Mouse (Mus musculus): ENCODE results near the gene Gsg1l.
A peak's percentile ranks its signal among the peaks of the same experiment; 100 is the strongest.

Gsg1l gene

DNA sequence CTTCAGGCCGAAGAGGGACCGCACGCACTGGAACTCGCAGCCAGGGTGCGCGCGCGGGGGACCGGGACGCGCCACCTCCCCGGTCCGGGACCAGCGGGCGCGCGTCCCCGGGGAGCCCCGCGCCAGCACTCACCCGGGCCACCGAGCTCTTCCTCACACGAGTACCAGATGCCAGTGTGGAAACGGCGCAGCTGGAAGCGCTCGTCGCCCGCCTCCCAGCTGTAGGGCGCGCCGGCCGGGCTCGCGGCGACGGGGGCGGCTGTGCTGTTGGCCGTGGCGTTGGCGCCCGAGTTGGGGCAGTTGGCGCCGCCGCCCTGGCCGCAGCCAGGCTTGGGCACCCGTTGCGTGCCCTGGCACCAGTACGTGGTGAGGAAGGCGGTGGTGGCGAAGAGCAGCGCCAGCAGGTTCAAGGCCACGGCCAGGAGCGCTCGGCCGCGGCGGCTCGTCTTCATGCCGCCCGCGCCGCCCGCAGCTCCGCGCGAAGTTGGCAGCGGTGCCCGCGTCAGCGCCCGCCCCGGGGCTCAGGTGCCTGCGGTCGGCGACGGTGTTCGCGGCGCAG lies 405 bp downstream of the Gsg1l start:
- no peak for DNase-seq (ENCODE audit: low read depth, low spot score)

DNA sequence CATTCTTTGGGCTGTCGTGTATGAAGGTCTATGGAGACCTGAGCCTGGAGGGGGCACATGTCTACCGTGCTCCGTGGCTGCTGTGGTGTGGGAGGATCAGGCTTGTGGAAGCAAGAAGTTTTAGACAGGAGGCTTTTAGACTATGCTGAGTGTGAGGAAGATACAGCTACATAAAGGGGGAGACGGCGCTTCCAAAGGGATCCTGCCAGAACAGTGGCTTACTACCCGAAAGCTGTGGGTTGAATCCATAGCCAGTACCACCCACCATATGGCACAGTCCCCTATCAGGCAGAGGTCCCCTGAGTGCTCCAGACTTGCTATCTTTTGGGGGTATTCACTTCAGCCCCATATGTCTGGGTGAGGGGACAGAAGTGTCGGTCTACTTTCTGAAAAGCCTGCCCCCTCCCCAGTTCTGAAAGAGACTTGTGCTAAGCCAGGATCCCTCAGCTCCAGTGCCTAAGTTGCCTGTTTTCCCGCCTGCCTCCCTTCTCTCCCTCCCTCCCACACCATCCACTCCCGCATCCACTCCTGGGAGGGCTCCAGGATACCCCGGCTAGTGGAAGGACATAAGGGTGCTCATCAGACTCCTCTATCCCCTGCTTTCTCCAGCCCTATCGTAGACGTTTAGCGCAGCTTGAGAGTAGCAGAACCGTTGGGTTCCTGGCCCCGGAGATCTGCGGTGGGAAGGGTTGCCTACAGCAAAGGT lies 1.1 kb downstream of the Gsg1l start:
- no peak for DNase-seq (ENCODE audit: low read depth, low spot score)

GRCm38 (mm10) chr7:126076935-126077334 lies 5.3 kb downstream of the Gsg1l start:
- DNase-seq (ENCODE audit: low read depth, low spot score), result no peak

- DNase-seq (ENCODE audit: low read depth, low spot score), result no peak
Measured at GRCm38 (mm10) chr7:126075058-126075457, 7.2 kb downstream of the Gsg1l start.

- DNase-seq (ENCODE audit: low read depth, low spot score), result no peak
Measured at GRCm38 (mm10) chr7:126070321-126070720, 11.9 kb downstream of the Gsg1l start.

GRCm38 (mm10) chr7:126066777-126067176 lies 15.4 kb downstream of the Gsg1l start:
- peak; percentile 13 for DNase-seq (ENCODE audit: low read depth, low spot score)

DNA sequence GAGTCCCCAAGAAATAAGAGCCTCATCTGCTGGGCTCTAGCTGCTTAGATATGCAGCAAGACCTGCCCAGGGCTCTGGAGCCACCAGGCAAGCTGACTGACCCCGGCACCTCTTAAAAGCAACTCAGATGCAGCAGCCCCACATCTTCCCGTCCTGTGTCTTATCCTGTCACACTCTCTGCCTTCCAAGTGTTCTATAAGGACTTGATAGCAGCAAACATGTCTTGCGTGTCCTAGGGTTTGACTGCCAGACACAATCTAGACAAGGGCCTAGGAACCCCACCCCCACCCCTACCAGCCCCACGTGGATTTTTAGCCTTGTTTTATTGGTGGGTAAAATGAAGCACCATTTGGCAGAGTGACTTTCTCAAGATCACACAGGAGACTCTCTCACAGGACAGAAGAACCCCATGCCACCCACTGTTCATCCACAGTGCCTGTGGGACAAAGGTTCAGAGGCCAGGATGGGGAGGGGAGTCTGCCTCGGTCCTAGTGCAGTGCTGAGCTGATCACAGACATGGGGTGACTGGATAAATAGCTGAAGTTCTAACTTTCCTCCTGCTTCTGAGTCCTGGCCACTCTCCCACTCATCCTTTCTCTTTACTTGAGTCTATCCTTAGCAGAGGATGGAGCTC lies 16.9 kb downstream of the Gsg1l start:
- no peak for DNase-seq (ENCODE audit: low read depth, low spot score)

- no peak for DNase-seq (ENCODE audit: low read depth, low spot score)
Measured at GRCm38 (mm10) chr7:126062228-126062627, 20.0 kb downstream of the Gsg1l start.

DNA sequence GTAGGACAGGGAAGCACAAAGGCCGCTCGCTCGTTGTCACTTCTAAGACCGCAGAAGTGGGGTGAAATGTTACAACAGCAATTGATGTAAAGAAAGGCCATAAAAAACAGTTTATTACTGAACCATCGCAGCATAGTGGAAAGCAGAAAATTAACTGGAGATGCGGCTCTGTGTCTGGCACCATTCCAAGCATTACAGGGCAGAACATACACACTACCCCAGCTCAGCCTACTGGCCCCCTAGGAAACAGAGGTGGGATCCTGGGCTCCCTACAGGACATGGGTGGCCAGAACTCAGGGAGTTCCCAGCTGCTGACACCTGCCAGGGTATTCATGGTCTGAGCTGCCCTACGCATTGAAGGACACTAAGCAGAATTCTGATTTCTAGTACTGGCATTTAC lies 23.3 kb downstream of the Gsg1l start:
- DNase-seq (ENCODE audit: low read depth, low spot score), result no peak

DNA sequence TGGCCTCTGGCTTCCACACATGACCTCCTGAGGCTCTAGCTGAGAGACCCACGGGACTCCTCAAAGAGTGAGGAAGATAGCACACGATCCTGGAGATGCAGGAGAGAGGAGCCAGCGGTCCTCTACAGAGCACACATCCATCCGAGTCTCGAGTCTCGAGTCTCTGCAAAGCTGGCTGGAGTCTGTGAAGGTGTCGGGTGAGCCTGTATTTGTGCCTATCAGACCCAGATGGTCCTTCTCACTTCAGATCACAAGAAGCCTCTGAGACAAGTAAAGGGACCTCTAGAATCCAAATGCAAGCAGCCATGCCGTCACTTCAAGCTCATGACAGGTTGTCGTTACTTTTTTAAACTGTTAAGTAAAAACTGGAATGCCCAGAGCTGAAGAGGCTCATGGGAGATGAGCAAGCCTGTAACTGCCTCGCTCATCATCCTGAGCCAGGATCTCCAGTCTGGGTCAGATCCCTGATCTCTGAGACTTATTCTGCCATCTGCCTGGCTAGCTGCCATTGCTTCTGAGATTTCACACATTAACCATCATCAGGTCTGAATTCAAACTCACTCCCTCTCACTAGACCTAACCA lies 24.8 kb downstream of the Gsg1l start:
- no peak for DNase-seq (ENCODE audit: low read depth, low spot score)

DNA sequence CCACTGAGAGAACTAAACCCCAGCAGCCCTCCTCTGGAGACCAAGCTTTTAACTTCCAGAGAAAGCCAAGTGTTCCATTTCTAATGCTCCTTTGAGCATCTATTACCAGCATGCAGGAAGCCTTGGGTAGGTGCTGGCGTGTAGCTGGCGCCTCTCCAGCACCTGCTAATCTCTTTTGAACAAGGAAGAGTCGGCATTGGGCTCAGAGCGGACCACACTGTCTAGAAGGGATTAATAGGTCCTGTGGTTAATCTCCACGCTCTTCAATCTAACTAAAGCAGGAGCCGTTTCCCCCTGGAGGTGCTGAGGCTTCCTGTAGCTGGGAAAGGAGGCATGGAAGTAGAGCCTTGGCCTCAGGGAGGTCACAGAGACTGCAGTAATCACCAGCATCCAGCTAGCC lies 27.6 kb downstream of the Gsg1l start:
- no peak for DNase-seq (ENCODE audit: low read depth, low spot score)

DNA sequence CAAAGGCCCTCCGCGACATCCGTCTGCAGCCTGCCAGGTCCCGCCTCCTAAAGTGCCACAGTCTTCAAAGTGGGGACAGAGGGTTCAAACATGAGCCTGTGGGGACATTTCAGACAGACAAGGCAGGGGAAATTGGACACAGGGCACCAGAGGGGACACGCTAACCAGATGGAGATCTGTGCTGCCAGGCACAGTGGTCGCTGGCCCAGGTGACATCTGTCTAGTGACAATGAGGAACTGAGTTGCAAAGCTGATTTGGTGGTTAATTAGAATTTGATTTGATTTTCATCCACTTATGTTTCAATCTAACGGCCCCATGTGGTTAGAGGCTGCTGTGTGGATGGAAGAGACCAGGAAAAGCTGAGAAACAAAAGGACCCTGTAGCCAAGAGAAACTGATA lies 28.6 kb downstream of the Gsg1l start:
- DNase-seq (ENCODE audit: low read depth, low spot score), result no peak

GRCm38 (mm10) chr7:126051910-126052309 lies 30.3 kb downstream of the Gsg1l start:
- no peak for DNase-seq (ENCODE audit: low read depth, low spot score)

DNA sequence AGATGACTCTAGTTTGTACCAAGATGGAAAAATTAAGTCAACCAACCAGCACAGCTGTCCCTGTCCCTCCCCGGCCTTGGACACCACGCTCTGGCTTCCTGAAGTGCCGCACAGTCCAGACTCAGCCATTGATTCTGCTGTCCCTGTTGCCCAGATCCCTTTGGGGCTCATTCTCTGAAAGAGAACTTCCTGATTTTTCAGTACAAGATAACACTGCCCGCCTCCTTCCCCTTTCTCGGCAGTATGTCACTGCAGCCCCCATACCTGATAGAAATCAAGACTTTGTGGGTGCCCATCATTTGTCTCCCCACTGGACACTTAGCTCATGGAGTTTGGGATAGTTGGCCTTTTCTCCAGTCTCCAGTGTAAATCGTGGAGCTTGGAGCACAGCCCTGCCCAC lies 37.1 kb downstream of the Gsg1l start:
- no peak for DNase-seq (ENCODE audit: low read depth, low spot score)

GRCm38 (mm10) chr7:126042306-126042705 lies 39.9 kb downstream of the Gsg1l start:
- DNase-seq (ENCODE audit: low read depth, low spot score), result peak; percentile 17

GRCm38 (mm10) chr7:126040794-126041526 lies 41.3 kb downstream of the Gsg1l start:
- DNase-seq (ENCODE audit: low read depth, low spot score), result peak; percentile 23

- DNase-seq (ENCODE audit: low read depth, low spot score), result no peak
Measured at GRCm38 (mm10) chr7:126039847-126040246, 42.4 kb downstream of the Gsg1l start.

DNA sequence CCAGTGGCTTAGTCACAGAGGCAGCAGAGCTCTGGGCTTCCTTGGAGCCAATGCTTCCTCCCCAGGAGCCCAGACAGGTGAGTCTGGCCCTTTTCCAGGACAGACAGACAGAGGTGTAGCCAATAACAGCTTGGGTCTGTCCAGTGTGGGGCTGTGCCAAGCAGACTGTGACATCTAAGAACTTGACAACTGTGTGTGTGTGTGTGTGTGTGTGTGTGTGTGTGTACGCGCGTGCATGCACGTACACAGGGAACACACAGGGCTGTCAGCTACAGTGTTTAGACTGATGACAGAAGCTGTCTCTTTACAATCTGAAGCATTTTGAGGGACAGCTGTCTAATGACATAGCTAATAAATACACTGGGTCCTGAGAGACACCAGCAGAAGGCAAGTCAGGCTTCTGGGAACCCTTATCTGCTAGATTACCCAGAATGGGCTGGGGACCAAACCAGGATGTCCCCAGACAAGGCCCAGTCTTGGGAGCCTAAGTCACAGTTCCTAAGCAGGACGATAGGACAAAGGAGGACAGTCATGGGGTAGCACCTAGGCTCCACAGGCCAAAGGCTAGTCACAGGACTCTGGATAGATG lies 42.9 kb downstream of the Gsg1l start:
- DNase-seq (ENCODE audit: low read depth, low spot score), result no peak

DNA sequence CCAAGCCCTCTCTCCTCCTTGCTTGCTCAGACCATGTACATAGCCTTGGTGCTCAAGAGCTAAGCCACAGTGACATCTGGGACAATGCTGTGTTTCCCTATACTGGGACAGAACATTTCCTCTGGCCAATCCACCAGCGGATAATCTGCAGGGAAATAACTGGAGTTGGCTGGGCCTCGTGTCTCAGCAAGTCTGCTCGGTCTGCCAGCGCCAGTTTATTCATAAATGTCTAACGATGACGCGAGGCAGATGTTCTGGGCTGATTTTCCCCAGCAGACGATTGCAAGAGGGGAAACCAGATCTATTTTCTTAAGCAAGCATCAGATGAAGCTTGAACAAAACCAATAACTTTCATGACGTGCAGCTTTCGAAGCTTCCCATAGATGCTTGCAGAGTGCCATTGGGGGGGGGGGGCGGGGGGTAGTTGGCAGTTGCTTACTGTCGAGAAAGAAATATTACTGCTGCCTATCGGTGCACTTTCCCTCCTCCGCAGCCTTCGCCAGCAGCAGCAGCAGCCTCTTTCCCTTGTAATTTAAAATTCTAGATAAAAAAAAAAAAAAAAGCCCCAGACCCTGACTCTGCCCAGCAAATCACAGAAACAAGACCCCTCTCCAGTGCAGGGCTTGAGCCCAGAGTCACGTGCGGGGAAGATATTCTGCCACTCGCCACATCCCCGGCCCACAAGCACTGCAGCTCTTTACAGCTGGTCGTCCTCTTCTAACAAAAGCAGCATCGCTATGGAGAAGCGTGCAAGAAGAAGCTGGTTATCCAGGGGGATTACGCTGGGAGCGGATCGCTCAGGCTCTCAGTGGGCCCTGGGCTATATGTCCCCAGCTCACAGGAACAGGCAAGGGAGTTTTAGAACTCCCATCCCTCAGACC lies 43.6 kb downstream of the Gsg1l start:
- no peak for DNase-seq (ENCODE audit: low read depth, low spot score)

GRCm38 (mm10) chr7:126035332-126035731 lies 46.9 kb downstream of the Gsg1l start:
- DNase-seq (ENCODE audit: low read depth, low spot score), result no peak

GRCm38 (mm10) chr7:126032776-126033209 lies 49.4 kb downstream of the Gsg1l start:
- DNase-seq (ENCODE audit: low read depth, low spot score), result no peak

Data from skeletal muscle tissue, adult 2 months (tissue).